Mouse (Mus musculus) gastrocnemius, adult 8-10 months (tissue): ENCODE data around the gene Btbd35f10. TPM values are rescaled to one million over a fixed set of nuclear protein-coding genes. Genes with fewer than 3 reads are reported as not detected.
"Not testable (repeated sequence)": the region's sequence is repeated elsewhere in the genome, so short reads cannot be mapped to it uniquely, and the experiment has no call there.

Experiments used
- DNase-seq, 2 experiments: peaks; one replicate each; pipeline ENCODE4 v3.0.0; 2022; ENCODE audit warnings: low spot score in 2 of 2
- total RNA-seq, 4 experiments: library from RNA; stranded (reverse); gene quantifications; 2 replicates each; pipeline ENCODE4 v1.2.4; 2022

Btbd35f10 gene
- not detected for total RNA-seq

- DNase-seq, result not testable (repeated sequence)
Observed at GRCm38 (mm10) chrX:3752785-3753184, at the start of gene Btbd35f10. Btbd35f10 (minus strand) TSS chrX:3752885.

Other genes starting within 250 kb of the Btbd35f10 start
- not detected for gene Btbd35f18, start 52.7 kb downstream of the Btbd35f10 start, total RNA-seq
- gene Btbd35f16, start 204.1 kb upstream of the Btbd35f10 start, total RNA-seq, result not detected